ENCODE assay signal across 8 mouse cellular contexts in the genomic region with DNA sequence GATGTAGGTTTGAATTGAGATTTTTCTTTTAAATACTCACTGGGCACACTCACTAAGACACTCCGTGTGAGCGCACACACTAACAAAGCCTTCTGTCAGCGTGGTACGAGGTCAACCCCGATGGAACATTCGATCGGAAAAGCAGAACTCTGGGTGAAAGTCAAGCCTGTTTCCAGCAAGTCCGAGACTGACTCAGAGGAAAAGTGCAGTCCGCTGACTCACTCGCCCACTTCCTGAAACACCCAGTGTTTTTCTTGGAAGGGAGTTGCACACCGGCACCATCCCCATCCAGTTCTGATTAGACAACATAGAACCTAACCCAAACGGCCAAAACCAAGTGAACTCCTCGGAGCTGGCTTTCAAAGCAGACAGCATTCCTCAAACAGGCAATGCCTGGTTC.
DNase-seq lines count a peak whose midpoint lies in the region; ATAC-seq and TF ChIP-seq lines count a peak whose summit lies in the region.

No protein-coding gene starts in this region.

- peak; percentile 46 for TF ChIP-seq EP300 in lung, postnatal 0 days (IDR thresholded peaks at IDR 0.05)

- H3K27ac ChIP-seq in kidney, embryonic 15.5 days, result no peak overlapping the region
- 0 out of 2 replicates have a peak overlapping the region, but pooled peaks have one; percentile 20 for H3K27ac ChIP-seq in lung, postnatal 0 days (ENCODE audit: low read length)
- no peak overlapping the region for H3K27ac ChIP-seq in forebrain, embryonic 14.5 days (ENCODE audit: low read depth, low read length)

- H3K36me3 ChIP-seq in kidney, embryonic 15.5 days, result no peaks in the 10 kb centered on the region
- H3K36me3 ChIP-seq in lung, postnatal 0 days (ENCODE audit: insufficient read depth, low read length), result no peaks in the 10 kb centered on the region
- H3K36me3 ChIP-seq in forebrain, embryonic 14.5 days (ENCODE audit: control insufficient read depth, insufficient read depth, low read length), result no peaks in the 10 kb centered on the region

- H3K4me2 ChIP-seq in kidney, embryonic 15.5 days, result no peak overlapping the region
- H3K4me2 ChIP-seq in lung, postnatal 0 days (replicated peaks; ENCODE audit: low read depth, low read length), result 0 out of 2 replicates have a peak overlapping the region, but pooled peaks have one; percentile 8
- H3K4me2 ChIP-seq in forebrain, embryonic 14.5 days (ENCODE audit: low read length), result no peak overlapping the region

- 56% methylated on average over 13 of the region's 13 CpGs for WGBS in kidney, embryonic 15.5 days
- 55% methylated on average over 13 of the region's 13 CpGs for WGBS in lung, postnatal 0 days
- WGBS in forebrain, embryonic 14.5 days, result 89% methylated on average over 13 of the region's 13 CpGs

- H3K4me3 ChIP-seq in kidney, embryonic 15.5 days (replicated peaks), result no peak overlapping the region
- no peak overlapping the region for H3K4me3 ChIP-seq in lung, postnatal 0 days (ENCODE audit: low read depth, low read length)
- H3K4me3 ChIP-seq in forebrain, embryonic 14.5 days (ENCODE audit: low read depth, low read length), result no peak overlapping the region

- DNase-seq in kidney, adult 11 months, result peak; percentile 64
- peak; percentile 61 for DNase-seq in c-Kit-positive CD71-positive TER-119-positive erythroid progenitor cells, embryonic 14.5 days (ENCODE audit: low spot score)
- DNase-seq in heart, postnatal 25 days (ENCODE audit: low spot score), result peak; percentile 78
- DNase-seq in lung, postnatal 0 days (ENCODE audit: low spot score), result peak; percentile 74
- DNase-seq in urinary bladder, adult 18-20 months (ENCODE audit: low spot score in 2 of 2), result peak; percentile 53 to 88
- no peak for DNase-seq in embryo, embryonic 11 days
- no peak for DNase-seq in forebrain, embryonic 14.5 days (ENCODE audit: low spot score)

- H3K4me1 ChIP-seq in kidney, embryonic 15.5 days, result peaks cover 24% of the 10 kb centered on the region
- H3K4me1 ChIP-seq in lung, postnatal 0 days (ENCODE audit: insufficient read depth, low read depth, low read length), result peaks cover 3% of the 10 kb centered on the region; the same call in 1 of the 2 replicates
- no peaks in the 10 kb centered on the region for H3K4me1 ChIP-seq in forebrain, embryonic 14.5 days (ENCODE audit: control insufficient read depth, insufficient read depth, low read length)

- no peaks in the 10 kb centered on the region for H3K9me3 ChIP-seq in kidney, embryonic 15.5 days (replicated peaks)
- no peaks in the 10 kb centered on the region for H3K9me3 ChIP-seq in lung, postnatal 0 days (ENCODE audit: low read length)
- no peaks in the 10 kb centered on the region for H3K9me3 ChIP-seq in forebrain, embryonic 14.5 days (replicated peaks; ENCODE audit: control insufficient read depth, low read length)

- ATAC-seq in kidney, embryonic 15.5 days (replicated peaks; ENCODE audit: low FRiP score), result no peak
- peak; percentile 67 for ATAC-seq in lung, postnatal 0 days
- no peak for ATAC-seq in forebrain, embryonic 14.5 days

- no peak for TF ChIP-seq CTCF in lung, postnatal 0 days (IDR thresholded peaks at IDR 0.05)

- H3K27me3 ChIP-seq in kidney, embryonic 15.5 days, result no peaks in the 10 kb centered on the region
- H3K27me3 ChIP-seq in lung, postnatal 0 days (replicated peaks; ENCODE audit: insufficient read depth, low read length), result no peaks in the 10 kb centered on the region
- no peaks in the 10 kb centered on the region for H3K27me3 ChIP-seq in forebrain, embryonic 14.5 days (replicated peaks; ENCODE audit: control insufficient read depth, insufficient read depth, low read length)

- intact Hi-C loops in heart, postnatal 25 days (cut with DNase I), result loop anchor here (5.0 kb wide), 1 partner anchor 163 kb away; no protein-coding TSS in a partner anchor

- no peak overlapping the region for H3K9ac ChIP-seq in kidney, embryonic 15.5 days
- H3K9ac ChIP-seq in lung, postnatal 0 days (replicated peaks; ENCODE audit: low read depth), result no peak overlapping the region
- H3K9ac ChIP-seq in forebrain, embryonic 14.5 days (ENCODE audit: low read length), result no peak overlapping the region

Comparison
In these comparisons a context has a peak if more than half of its experiments do, and no peak if none do; other contexts are left out.
1. DNase-seq: peak in kidney, adult 11 months (single experiment), c-Kit-positive CD71-positive TER-119-positive erythroid progenitor cells, embryonic 14.5 days (single experiment), heart, postnatal 25 days (single experiment), lung, postnatal 0 days (single experiment) and urinary bladder, adult 18-20 months (2 of 2); none in embryo, embryonic 11 days (single experiment) and forebrain, embryonic 14.5 days (single experiment).